Comparison of ENCODE assay signal across 11 mouse cellular contexts in genomic region chr11:32375104-32375535, GRCm38 (mm10). TPM values are rescaled to one million over a fixed set of nuclear protein-coding genes. Genes with fewer than 3 reads are reported as not detected.
DNase-seq lines count a peak whose midpoint lies in the region; ATAC-seq and TF ChIP-seq lines count a peak whose summit lies in the region.
"Had no signal": no experiment of that assay in that cellular context is flagged by ENCODE, and none has a peak within 500 bp of the region (broad histone marks: within the 10 kb centered on the region; RNA-seq: fewer than 3 reads in every experiment).

No protein-coding gene starts in this region.

- H3K4me2 ChIP-seq in hindbrain, postnatal 0 days (ENCODE audit: low read depth, low read length): no peak overlapping the region
- H3K4me2 ChIP-seq in hindbrain, embryonic 16.5 days (ENCODE audit: low read length): no peak overlapping the region
- H3K4me2 ChIP-seq in stomach, embryonic 16.5 days (ENCODE audit: low read depth, low read length): no peak overlapping the region

- H3K9ac ChIP-seq in hindbrain, postnatal 0 days (replicated peaks; ENCODE audit: low read length): no peak overlapping the region
- H3K9ac ChIP-seq in hindbrain, embryonic 16.5 days (ENCODE audit: low read depth, low read length): no peak overlapping the region
- H3K9ac ChIP-seq in stomach, embryonic 16.5 days (ENCODE audit: low read length): no peak overlapping the region

- peak; percentile 61 for TF ChIP-seq CTCF in hindbrain, postnatal 0 days (IDR thresholded peaks at IDR 0.05; ENCODE audit: low read depth)

- no peaks in the 10 kb centered on the region for H3K4me1 ChIP-seq in hindbrain, postnatal 0 days (ENCODE audit: insufficient read depth, low read length)
- H3K4me1 ChIP-seq in hindbrain, embryonic 16.5 days (ENCODE audit: control insufficient read depth, insufficient read depth, low read depth, low read length): no peaks in the 10 kb centered on the region; the same call in 1 of the 2 replicates
- H3K4me1 ChIP-seq in stomach, embryonic 16.5 days (ENCODE audit: control insufficient read depth, insufficient read depth, low read length): 0 out of 2 replicates have a peak, but pooled peaks cover 3% of the 10 kb centered on the region

- H3K4me3 ChIP-seq in hindbrain, postnatal 0 days (ENCODE audit: low read length): no peak overlapping the region
- no peak overlapping the region for H3K4me3 ChIP-seq in hindbrain, embryonic 16.5 days (ENCODE audit: low read length)
- H3K4me3 ChIP-seq in stomach, embryonic 16.5 days (replicated peaks; ENCODE audit: low read length): no peak overlapping the region
- H3K4me3 ChIP-seq: midbrain, embryonic 10.5 days had no signal

- ATAC-seq in hindbrain, postnatal 0 days: peak; percentile 68
- ATAC-seq in hindbrain, embryonic 16.5 days: no peak
- peak; percentile 26; the same call in 1 of the 2 replicates for ATAC-seq in stomach, embryonic 16.5 days (ENCODE audit: insufficient read depth, low FRiP score)
- no peak for ATAC-seq in erythroblast, adult 5-6 weeks (replicated peaks; ENCODE audit: low FRiP score, poor library complexity, severe bottlenecking)

- no peaks in the 10 kb centered on the region for H3K9me3 ChIP-seq in hindbrain, postnatal 0 days (ENCODE audit: low read length)
- no peaks in the 10 kb centered on the region for H3K9me3 ChIP-seq in hindbrain, embryonic 16.5 days (ENCODE audit: control insufficient read depth, low read length)
- no peaks in the 10 kb centered on the region for H3K9me3 ChIP-seq in stomach, embryonic 16.5 days (replicated peaks; ENCODE audit: control insufficient read depth, low read length)
- H3K9me3 ChIP-seq: midbrain, embryonic 10.5 days had no signal

- no peak overlapping the region for H3K27ac ChIP-seq in hindbrain, postnatal 0 days
- no peak overlapping the region for H3K27ac ChIP-seq in hindbrain, embryonic 16.5 days (ENCODE audit: low read depth, low read length)
- no peak overlapping the region for H3K27ac ChIP-seq in stomach, embryonic 16.5 days (ENCODE audit: low read length)
- H3K27ac ChIP-seq: midbrain, embryonic 10.5 days had no signal

- H3K27me3 ChIP-seq in hindbrain, postnatal 0 days (ENCODE audit: insufficient read depth, low read length): no peaks in the 10 kb centered on the region
- no peaks in the 10 kb centered on the region for H3K27me3 ChIP-seq in hindbrain, embryonic 16.5 days (replicated peaks; ENCODE audit: control insufficient read depth, insufficient read depth, low read length)
- no peaks in the 10 kb centered on the region for H3K27me3 ChIP-seq in stomach, embryonic 16.5 days (ENCODE audit: control insufficient read depth, insufficient read depth, low read length)

- DNase-seq in hindbrain, postnatal 0 days (ENCODE audit: low spot score): peak; percentile 55
- DNase-seq in thymus, postnatal 14 days: peak; percentile 6
- DNase-seq in thymus, postnatal 25 days: no peak
- peak; percentile 27 for DNase-seq in gastrocnemius, postnatal 25 days
- no peak for DNase-seq in frontal cortex, postnatal 10 days (ENCODE audit: low spot score in 2 of 2)
- DNase-seq: kidney, postnatal 25 days; right cerebral cortex, postnatal 25 days had no signal

- 68% methylated on average over 4 of the region's 4 CpGs for WGBS in hindbrain, postnatal 0 days
- 68% methylated on average over 4 of the region's 4 CpGs for WGBS in hindbrain, embryonic 16.5 days
- WGBS in stomach, embryonic 16.5 days: 55% methylated on average over 4 of the region's 4 CpGs

- H3K36me3 ChIP-seq in hindbrain, postnatal 0 days (ENCODE audit: insufficient read depth, low read length): peaks cover 9% of the 10 kb centered on the region; the same call in 1 of the 2 replicates
- H3K36me3 ChIP-seq in hindbrain, embryonic 16.5 days (ENCODE audit: control insufficient read depth, insufficient read depth, low read length): peaks cover 6% of the 10 kb centered on the region
- H3K36me3 ChIP-seq in stomach, embryonic 16.5 days (ENCODE audit: control insufficient read depth, insufficient read depth, low read length): peaks cover 38% of the 10 kb centered on the region

RNA-seq across cellular contexts. Expression of gene Sh3pxd2b, which starts 27.5 kb away (rescaled TPM):
- total RNA-seq in hindbrain, postnatal 0 days (2014; rRNA removed): 32.2 and 37.4 TPM in 2 replicates
- 6.7 and 7.4 TPM in 2 replicates for polyA plus RNA-seq in hindbrain, postnatal 0 days (2015; fragmentation: Nextera tagmentation; extraction: Ambion mirVana)
- polyA plus RNA-seq in hindbrain, embryonic 16.5 days (2015; fragmentation: Nextera tagmentation; extraction: Ambion mirVana): 15.8 and 20.1 TPM in 2 replicates
- total RNA-seq in gastrocnemius, postnatal 25 days (2021): 1 to 10 TPM; 4.4 to 7.1 TPM
- 21.3 and 21.5 TPM in 2 replicates for polyA plus RNA-seq in stomach, embryonic 16.5 days (2015; fragmentation: Nextera tagmentation; extraction: Ambion mirVana)
- 0.42 and 0.96 TPM in 2 replicates for total RNA-seq in erythroblast, adult 5-6 weeks (2015; ENCODE audit: low replicate concordance)
- total RNA-seq in erythroblast, adult 5-6 weeks (2017; ENCODE audit: low replicate concordance): 0.28 and 0.85 TPM in 2 replicates

Comparison
In these comparisons a context has a peak if more than half of its experiments do, and no peak if none do; other contexts are left out.
1. ATAC-seq: peak in hindbrain, postnatal 0 days (single experiment) and stomach, embryonic 16.5 days (single experiment); none in hindbrain, embryonic 16.5 days (single experiment) and erythroblast, adult 5-6 weeks (single experiment).
2. DNase-seq: peak in hindbrain, postnatal 0 days (single experiment), thymus, postnatal 14 days (single experiment) and gastrocnemius, postnatal 25 days (single experiment); none in thymus, postnatal 25 days (single experiment) and frontal cortex, postnatal 10 days (0 of 2).